ENCODE assay signal across 13 mouse cellular contexts in the genomic region with DNA sequence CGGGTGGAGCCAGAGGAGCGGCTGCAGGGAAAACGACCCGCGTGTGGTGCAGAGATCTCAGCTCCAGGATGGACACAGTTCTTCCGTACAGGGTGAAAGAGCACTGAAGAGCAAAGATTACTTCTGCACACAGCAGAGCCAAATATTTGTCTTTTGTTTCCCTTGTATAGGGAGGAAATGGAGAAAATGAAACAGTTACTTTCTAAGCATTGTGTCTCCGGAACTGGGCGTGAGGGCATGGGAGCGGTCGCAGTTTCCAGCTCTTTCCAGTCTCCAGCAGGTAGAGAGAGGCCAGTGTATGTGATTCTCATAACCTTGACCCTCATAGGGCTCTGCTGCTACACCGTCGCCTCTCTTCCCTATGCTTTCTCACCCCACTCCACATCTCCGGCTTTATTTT.
DNase-seq lines count a peak whose midpoint lies in the region; ATAC-seq and TF ChIP-seq lines count a peak whose summit lies in the region.
"Had no signal": no experiment of that assay in that cellular context is flagged by ENCODE, and none has a peak within 500 bp of the region (broad histone marks: within the 10 kb centered on the region; RNA-seq: fewer than 3 reads in every experiment).

No protein-coding gene starts in this region.

- ATAC-seq in intestine, embryonic 14.5 days (replicated peaks; ENCODE audit: low FRiP score, low TSS enrichment, low read depth), result no peak
- no peak for ATAC-seq in intestine, embryonic 15.5 days
- no peak for ATAC-seq in midbrain, embryonic 11.5 days (ENCODE audit: low FRiP score)
- ATAC-seq in midbrain, embryonic 15.5 days (replicated peaks), result no peak
- ATAC-seq in stomach, embryonic 16.5 days (ENCODE audit: insufficient read depth, low FRiP score), result no peak
- ATAC-seq in forebrain, postnatal 0 days, result no peak

- no peaks in the 10 kb centered on the region for H3K4me1 ChIP-seq in intestine, embryonic 14.5 days (replicated peaks; ENCODE audit: control insufficient read depth, insufficient read depth, low read length)
- no peaks in the 10 kb centered on the region for H3K4me1 ChIP-seq in intestine, embryonic 15.5 days (replicated peaks)
- H3K4me1 ChIP-seq in midbrain, embryonic 11.5 days (ENCODE audit: control insufficient read depth, insufficient read depth, low read length), result no peaks in the 10 kb centered on the region
- H3K4me1 ChIP-seq in midbrain, embryonic 15.5 days, result no peaks in the 10 kb centered on the region
- H3K4me1 ChIP-seq in stomach, embryonic 16.5 days (ENCODE audit: control insufficient read depth, insufficient read depth, low read length), result peaks cover 6% of the 10 kb centered on the region; the same call in 1 of the 2 replicates
- no peaks in the 10 kb centered on the region for H3K4me1 ChIP-seq in forebrain, postnatal 0 days (ENCODE audit: insufficient read depth)
- H3K4me1 ChIP-seq: embryonic facial prominence, embryonic 15.5 days had no signal

- H3K9me3 ChIP-seq in intestine, embryonic 14.5 days (ENCODE audit: control insufficient read depth, low read length), result no peaks in the 10 kb centered on the region
- H3K9me3 ChIP-seq in intestine, embryonic 15.5 days, result no peaks in the 10 kb centered on the region
- H3K9me3 ChIP-seq in midbrain, embryonic 11.5 days (ENCODE audit: control insufficient read depth, low read length), result no peaks in the 10 kb centered on the region
- H3K9me3 ChIP-seq in midbrain, embryonic 15.5 days, result no peaks in the 10 kb centered on the region
- 0 out of 2 replicates have a peak, but pooled peaks cover 3% of the 10 kb centered on the region for H3K9me3 ChIP-seq in stomach, embryonic 16.5 days (replicated peaks; ENCODE audit: control insufficient read depth, low read length)
- no peaks in the 10 kb centered on the region for H3K9me3 ChIP-seq in forebrain, postnatal 0 days (ENCODE audit: low read length)
- H3K9me3 ChIP-seq: embryonic facial prominence, embryonic 15.5 days had no signal

- no peaks in the 10 kb centered on the region for H3K36me3 ChIP-seq in intestine, embryonic 14.5 days (ENCODE audit: control insufficient read depth, insufficient read depth, low read length)
- no peaks in the 10 kb centered on the region for H3K36me3 ChIP-seq in intestine, embryonic 15.5 days
- no peaks in the 10 kb centered on the region for H3K36me3 ChIP-seq in midbrain, embryonic 11.5 days (ENCODE audit: control insufficient read depth, insufficient read depth, low read length)
- no peaks in the 10 kb centered on the region for H3K36me3 ChIP-seq in midbrain, embryonic 15.5 days (replicated peaks)
- no peaks in the 10 kb centered on the region for H3K36me3 ChIP-seq in stomach, embryonic 16.5 days (ENCODE audit: control insufficient read depth, insufficient read depth, low read length)
- H3K36me3 ChIP-seq in forebrain, postnatal 0 days (ENCODE audit: insufficient read depth), result no peaks in the 10 kb centered on the region
- H3K36me3 ChIP-seq: embryonic facial prominence, embryonic 15.5 days had no signal

- H3K27me3 ChIP-seq in intestine, embryonic 14.5 days (replicated peaks; ENCODE audit: control insufficient read depth, insufficient read depth, low read length), result no peaks in the 10 kb centered on the region
- H3K27me3 ChIP-seq in intestine, embryonic 15.5 days (replicated peaks), result no peaks in the 10 kb centered on the region
- no peaks in the 10 kb centered on the region for H3K27me3 ChIP-seq in midbrain, embryonic 11.5 days (ENCODE audit: control insufficient read depth, insufficient read depth, low read length)
- no peaks in the 10 kb centered on the region for H3K27me3 ChIP-seq in midbrain, embryonic 15.5 days (replicated peaks)
- no peaks in the 10 kb centered on the region for H3K27me3 ChIP-seq in stomach, embryonic 16.5 days (ENCODE audit: control insufficient read depth, insufficient read depth, low read length)
- H3K27me3 ChIP-seq in forebrain, postnatal 0 days (ENCODE audit: insufficient read depth, low read length), result no peaks in the 10 kb centered on the region
- H3K27me3 ChIP-seq: CH12.LX; embryonic facial prominence, embryonic 15.5 days had no signal

- no peak for DNase-seq in intestine, embryonic 14.5 days (ENCODE audit: low spot score)
- peak; percentile 75 for DNase-seq in midbrain, embryonic 11.5 days (ENCODE audit: low spot score, missing footprints)
- DNase-seq in kidney, postnatal 4 days, result peak; percentile 25 to 40
- DNase-seq in forebrain, postnatal 0 days, result no peak
- DNase-seq in urinary bladder, postnatal 36 days (ENCODE audit: low spot score in 2 of 2), result no peak
- DNase-seq: cerebellum, adult 9-10 months; thymus, postnatal 4 days had no signal

- WGBS in intestine, embryonic 14.5 days, result 71% methylated on average over 13 of the region's 13 CpGs
- WGBS in intestine, embryonic 15.5 days, result 67% methylated on average over 13 of the region's 13 CpGs
- 83% methylated on average over 13 of the region's 13 CpGs for WGBS in midbrain, embryonic 11.5 days
- 84% methylated on average over 13 of the region's 13 CpGs for WGBS in midbrain, embryonic 15.5 days
- 63% methylated on average over 13 of the region's 13 CpGs for WGBS in stomach, embryonic 16.5 days
- WGBS in forebrain, postnatal 0 days, result 88% methylated on average over 13 of the region's 13 CpGs

- TF ChIP-seq CTCF in forebrain, postnatal 0 days (IDR thresholded peaks at IDR 0.05; ENCODE audit: low read depth), result no peak

- H3K9ac ChIP-seq in intestine, embryonic 14.5 days (ENCODE audit: low read length), result no peak overlapping the region
- no peak overlapping the region for H3K9ac ChIP-seq in intestine, embryonic 15.5 days
- no peak overlapping the region for H3K9ac ChIP-seq in midbrain, embryonic 11.5 days (ENCODE audit: low read length)
- H3K9ac ChIP-seq in midbrain, embryonic 15.5 days, result no peak overlapping the region
- no peak overlapping the region for H3K9ac ChIP-seq in stomach, embryonic 16.5 days (ENCODE audit: low read length)
- no peak overlapping the region for H3K9ac ChIP-seq in forebrain, postnatal 0 days
- H3K9ac ChIP-seq: embryonic facial prominence, embryonic 15.5 days had no signal

- no peak overlapping the region for H3K4me3 ChIP-seq in intestine, embryonic 14.5 days (ENCODE audit: low read depth, low read length)
- no peak overlapping the region for H3K4me3 ChIP-seq in intestine, embryonic 15.5 days (replicated peaks)
- no peak overlapping the region for H3K4me3 ChIP-seq in midbrain, embryonic 11.5 days (ENCODE audit: low read depth, low read length)
- no peak overlapping the region for H3K4me3 ChIP-seq in midbrain, embryonic 15.5 days
- peak overlapping the region; percentile 15; the same call in 1 of the 2 replicates for H3K4me3 ChIP-seq in stomach, embryonic 16.5 days (replicated peaks; ENCODE audit: low read length)
- H3K4me3 ChIP-seq in forebrain, postnatal 0 days (ENCODE audit: low read depth, low read length), result no peak overlapping the region
- H3K4me3 ChIP-seq: embryonic facial prominence, embryonic 15.5 days; left cerebral cortex, adult 2 months had no signal

- peak overlapping the region; percentile 6; the same call in 1 of the 2 replicates for H3K4me2 ChIP-seq in intestine, embryonic 14.5 days (ENCODE audit: low read length)
- no peak overlapping the region for H3K4me2 ChIP-seq in intestine, embryonic 15.5 days (replicated peaks)
- no peak overlapping the region for H3K4me2 ChIP-seq in midbrain, embryonic 11.5 days
- H3K4me2 ChIP-seq in midbrain, embryonic 15.5 days, result no peak overlapping the region
- H3K4me2 ChIP-seq in stomach, embryonic 16.5 days (ENCODE audit: low read depth, low read length), result peak overlapping the region; percentile 45
- H3K4me2 ChIP-seq in forebrain, postnatal 0 days (ENCODE audit: low read depth), result no peak overlapping the region
- H3K4me2 ChIP-seq: embryonic facial prominence, embryonic 15.5 days had no signal

- no peak overlapping the region for H3K27ac ChIP-seq in intestine, embryonic 14.5 days (ENCODE audit: low read depth)
- H3K27ac ChIP-seq in intestine, embryonic 15.5 days, result no peak overlapping the region
- H3K27ac ChIP-seq in midbrain, embryonic 11.5 days (ENCODE audit: low read depth, low read length), result no peak overlapping the region
- no peak overlapping the region for H3K27ac ChIP-seq in midbrain, embryonic 15.5 days
- H3K27ac ChIP-seq in stomach, embryonic 16.5 days (ENCODE audit: low read length), result no peak overlapping the region
- H3K27ac ChIP-seq in forebrain, postnatal 0 days (ENCODE audit: low read depth, low read length), result no peak overlapping the region
- H3K27ac ChIP-seq: embryonic facial prominence, embryonic 15.5 days; left cerebral cortex, adult 2 months had no signal

Comparison
In these comparisons a context has a peak if more than half of its experiments do, and no peak if none do; other contexts are left out.
1. H3K4me2 ChIP-seq: peak in intestine, embryonic 14.5 days (single experiment) and stomach, embryonic 16.5 days (single experiment); none in intestine, embryonic 15.5 days (single experiment), midbrain, embryonic 11.5 days (single experiment), midbrain, embryonic 15.5 days (single experiment) and forebrain, postnatal 0 days (single experiment).
2. DNase-seq: peak in midbrain, embryonic 11.5 days (single experiment) and kidney, postnatal 4 days (2 of 2); none in intestine, embryonic 14.5 days (single experiment), forebrain, postnatal 0 days (single experiment) and urinary bladder, postnatal 36 days (0 of 2).